1 mouse cellular context compared by ENCODE assay signal in the genomic region with DNA sequence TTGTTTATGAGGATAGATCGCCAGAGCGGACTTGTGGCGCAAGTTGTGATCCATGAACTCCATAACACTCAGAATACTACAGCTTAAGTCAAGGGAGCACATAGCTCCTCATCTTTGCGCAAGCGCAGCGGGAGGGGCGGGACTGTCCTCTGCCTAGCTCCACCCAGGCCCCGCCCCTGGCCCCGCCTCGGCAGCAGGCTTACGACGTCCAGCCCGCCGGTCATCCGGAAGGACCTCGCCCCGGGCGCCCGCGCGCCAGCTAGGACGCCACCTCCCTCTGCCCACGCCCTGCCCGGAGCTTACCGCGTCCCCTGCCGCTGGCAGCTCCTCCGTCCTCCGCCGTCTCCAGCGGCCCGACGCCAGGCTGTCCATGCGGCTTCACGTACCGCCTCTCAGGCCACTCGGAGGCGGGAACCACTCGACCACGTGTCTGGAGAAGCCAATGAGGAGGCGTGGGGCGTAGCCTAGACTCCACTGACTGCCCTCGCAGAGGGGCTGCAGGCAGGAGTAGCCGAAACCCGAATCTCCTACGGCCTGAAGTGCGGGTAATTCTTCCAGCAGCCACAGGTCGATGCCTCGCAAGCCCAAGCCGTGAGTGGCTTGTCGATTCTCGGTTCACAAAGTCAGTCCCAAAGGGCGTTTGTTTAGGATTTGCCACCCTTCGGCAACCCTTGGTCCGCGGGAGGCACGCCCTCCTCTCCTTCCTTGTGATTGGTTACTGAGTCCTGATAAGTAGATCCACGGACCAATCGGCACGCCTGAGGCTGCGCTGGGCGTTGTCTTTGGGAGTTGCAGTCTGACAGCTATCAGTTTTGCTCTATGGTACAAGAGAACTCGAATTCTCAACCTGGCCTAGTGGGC.
A peak's percentile ranks its signal among the peaks of the same experiment; 100 is the strongest.
TF ChIP-seq lines count a peak whose summit lies in the region.

A gene (minus strand): TSS at position 426 of the 861 bp plus-strand sequence.

TF ChIP-seq in MEL, 35 proteins besides CTCF, POLR2A, EP300 and RAD21 (continued from another document):
- no peak for TF ChIP-seq MAZ (IDR thresholded peaks at IDR 0.05; ENCODE audit: low read depth, low read length)
- TF ChIP-seq JUND (IDR thresholded peaks at IDR 0.05; ENCODE audit: low read depth, low read length) = no peak
- peak; percentile 85 for TF ChIP-seq NRF1 (IDR thresholded peaks at IDR 0.05; ENCODE audit: insufficient read depth, low read depth, low read length, poor library complexity, severe bottlenecking)
- peak; percentile 61; the same call in 1 of the 2 replicates for TF ChIP-seq NELFE (IDR thresholded peaks at IDR 0.05; ENCODE audit: low read depth, low read length)
- no peak for TF ChIP-seq BHLHE40 (IDR thresholded peaks at IDR 0.05; ENCODE audit: borderline replicate concordance, low read depth, low read length)
- no peak for TF ChIP-seq MEF2A (IDR thresholded peaks at IDR 0.05; ENCODE audit: extremely low read depth, insufficient replicate concordance, low read depth, low read length, poor library complexity, severe bottlenecking)
- TF ChIP-seq TBP (IDR thresholded peaks at IDR 0.05; ENCODE audit: low read depth, low read length) = 0 out of 2 replicates have a peak, but pooled peaks have one; percentile 33
- no peak for TF ChIP-seq KAT2A (conservative IDR thresholded peaks at IDR 0.05; ENCODE audit: low read depth, low read length)
- TF ChIP-seq ZC3H11A (IDR thresholded peaks at IDR 0.05; ENCODE audit: low read depth, low read length) = no peak
- TF ChIP-seq ELF1 (IDR thresholded peaks at IDR 0.05; ENCODE audit: low read depth, low read length) = 0 out of 2 replicates have a peak, but pooled peaks have one; percentile 40
- TF ChIP-seq MYB (IDR thresholded peaks at IDR 0.05; ENCODE audit: low read depth, low read length) = no peak
- peak; percentile 69 for TF ChIP-seq HCFC1 (IDR thresholded peaks at IDR 0.05; ENCODE audit: low read depth, low read length)
- TF ChIP-seq POLR2AphosphoS2 (IDR thresholded peaks at IDR 0.05; ENCODE audit: low read length) = no peak
- TF ChIP-seq USF2 (IDR thresholded peaks at IDR 0.05; ENCODE audit: borderline replicate concordance in 1 of 2, insufficient read depth in 1 of 2, low read depth in 1 of 2, low read length in 2 of 2) = peak; percentile 53 to 75; a peak in 3 of 4 replicates
